ENCODE assay signal across 12 mouse cellular contexts in genomic region chr15:85792819-85793218, GRCm38 (mm10). TPM values are rescaled to one million over a fixed set of nuclear protein-coding genes. Genes with fewer than 3 reads are reported as not detected.
DNase-seq lines count a peak whose midpoint lies in the region; ATAC-seq lines count a peak whose summit lies in the region.
"Had no signal": no experiment of that assay in that cellular context is flagged by ENCODE, and none has a peak within 500 bp of the region (broad histone marks: within the 10 kb centered on the region; RNA-seq: fewer than 3 reads in every experiment).

No protein-coding gene starts in this region.

- no peak overlapping the region for H3K4me2 ChIP-seq in hindbrain, embryonic 14.5 days (replicated peaks)
- no peak overlapping the region for H3K4me2 ChIP-seq in hindbrain, embryonic 11.5 days (replicated peaks; ENCODE audit: low read depth, low read length)
- H3K4me2 ChIP-seq: embryonic facial prominence, embryonic 13.5 days; neural tube, embryonic 12.5 days had no signal

- no peaks in the 10 kb centered on the region for H3K27me3 ChIP-seq in hindbrain, embryonic 14.5 days (ENCODE audit: control insufficient read depth, insufficient read depth, low read length)
- no peaks in the 10 kb centered on the region for H3K27me3 ChIP-seq in hindbrain, embryonic 11.5 days (ENCODE audit: control insufficient read depth, insufficient read depth, low read length)
- H3K27me3 ChIP-seq: embryonic facial prominence, embryonic 13.5 days; neural tube, embryonic 12.5 days had no signal

- peak; percentile 67 for DNase-seq in adrenal gland, postnatal 14 days
- no peak for DNase-seq in adrenal gland, adult 18-20 months (ENCODE audit: low spot score in 2 of 2)
- peak; percentile 24 for DNase-seq in hindbrain, embryonic 14.5 days (ENCODE audit: low spot score)
- no peak for DNase-seq in hindbrain, embryonic 11.5 days (ENCODE audit: low spot score)
- peak; percentile 34 for DNase-seq in 3T3-L1 (ENCODE audit: low read depth, low spot score)
- no peak for DNase-seq in embryo, embryonic 11 days
- no peak for DNase-seq in thymus, postnatal 36 days
- DNase-seq: B cell, adult 2 months had no signal

- no peaks in the 10 kb centered on the region for H3K36me3 ChIP-seq in hindbrain, embryonic 14.5 days (replicated peaks; ENCODE audit: control insufficient read depth, insufficient read depth)
- H3K36me3 ChIP-seq in hindbrain, embryonic 11.5 days (ENCODE audit: control insufficient read depth, insufficient read depth, low read length): no peaks in the 10 kb centered on the region
- H3K36me3 ChIP-seq: embryonic facial prominence, embryonic 13.5 days; hindbrain, embryonic 10.5 days; neural tube, embryonic 12.5 days had no signal

- ATAC-seq in hindbrain, embryonic 14.5 days (ENCODE audit: low FRiP score): no peak
- no peak for ATAC-seq in hindbrain, embryonic 11.5 days (ENCODE audit: low FRiP score)
- peak; percentile 30; the same call in 1 of the 2 replicates for ATAC-seq in granulocyte monocyte progenitor cell, adult 5-6 weeks (replicated peaks; ENCODE audit: poor library complexity, severe bottlenecking)

- 68% methylated on average over 1 of the region's 1 CpGs for WGBS in hindbrain, embryonic 14.5 days
- WGBS in hindbrain, embryonic 11.5 days: 89% methylated on average over 1 of the region's 1 CpGs

- no peak overlapping the region for H3K9ac ChIP-seq in hindbrain, embryonic 14.5 days
- H3K9ac ChIP-seq in hindbrain, embryonic 11.5 days (ENCODE audit: low read depth, low read length): no peak overlapping the region
- H3K9ac ChIP-seq: embryonic facial prominence, embryonic 13.5 days; neural tube, embryonic 12.5 days had no signal

- H3K9me3 ChIP-seq in hindbrain, embryonic 14.5 days (ENCODE audit: control insufficient read depth, low read length): no peaks in the 10 kb centered on the region
- no peaks in the 10 kb centered on the region for H3K9me3 ChIP-seq in hindbrain, embryonic 11.5 days (ENCODE audit: control insufficient read depth, low read length)
- H3K9me3 ChIP-seq: embryonic facial prominence, embryonic 13.5 days; hindbrain, embryonic 10.5 days; neural tube, embryonic 12.5 days had no signal

- H3K4me1 ChIP-seq in hindbrain, embryonic 14.5 days (replicated peaks; ENCODE audit: control insufficient read depth, insufficient read depth, low read length): no peaks in the 10 kb centered on the region
- H3K4me1 ChIP-seq in hindbrain, embryonic 11.5 days (replicated peaks; ENCODE audit: control insufficient read depth, insufficient read depth, low read length): no peaks in the 10 kb centered on the region
- H3K4me1 ChIP-seq: embryonic facial prominence, embryonic 13.5 days; hindbrain, embryonic 10.5 days; neural tube, embryonic 12.5 days had no signal

- no peak overlapping the region for H3K27ac ChIP-seq in hindbrain, embryonic 14.5 days
- no peak overlapping the region for H3K27ac ChIP-seq in hindbrain, embryonic 11.5 days (ENCODE audit: low read depth, low read length)
- H3K27ac ChIP-seq: embryonic facial prominence, embryonic 13.5 days; hindbrain, embryonic 10.5 days; neural tube, embryonic 12.5 days had no signal

- H3K4me3 ChIP-seq in hindbrain, embryonic 14.5 days (replicated peaks; ENCODE audit: low read length): no peak overlapping the region
- H3K4me3 ChIP-seq in hindbrain, embryonic 11.5 days (ENCODE audit: low read depth, low read length): no peak overlapping the region
- H3K4me3 ChIP-seq: embryonic facial prominence, embryonic 13.5 days; hindbrain, embryonic 10.5 days; neural tube, embryonic 12.5 days had no signal

RNA-seq across cellular contexts. Expression of gene Cdpf1, which starts 18.7 kb away (rescaled TPM):
- total RNA-seq in adrenal gland, postnatal 14 days (2021): 17.9 and 20.2 TPM in 2 replicates
- 10 to 100 TPM; 18.8 to 26.6 TPM for total RNA-seq in adrenal gland, adult 18-20 months (2021)
- 16.5 and 21.0 TPM in 2 replicates for polyA plus RNA-seq in hindbrain, embryonic 14.5 days (2014; fragmentation: Nextera tagmentation; extraction: Ambion mirVana)
- 20.2 and 22.0 TPM in 2 replicates for polyA plus RNA-seq in hindbrain, embryonic 11.5 days (2014; fragmentation: Nextera tagmentation; extraction: Ambion mirVana)
- 13.5 and 17.1 TPM in 2 replicates for total RNA-seq in granulocyte monocyte progenitor cell, adult 5-6 weeks (2014; fragmentation: Nextera tagmentation)
- total RNA-seq in granulocyte monocyte progenitor cell, adult 5-6 weeks (2017): 10.8 and 11.1 TPM in 2 replicates

RNA-seq across cellular contexts. Expression of gene Pkdrej, which starts 28.7 kb away (rescaled TPM):
- total RNA-seq in adrenal gland, postnatal 14 days (2021): 0.15 and 0.34 TPM in 2 replicates
- under 1 TPM; 0.16 to 0.23 TPM for total RNA-seq in adrenal gland, adult 18-20 months (2021)
- polyA plus RNA-seq in hindbrain, embryonic 14.5 days (2014; fragmentation: Nextera tagmentation; extraction: Ambion mirVana): 0.10 and 0.11 TPM in 2 replicates
- 0.02 and 0.10 TPM in 2 replicates for polyA plus RNA-seq in hindbrain, embryonic 11.5 days (2014; fragmentation: Nextera tagmentation; extraction: Ambion mirVana)
- not detected in 2 replicates for total RNA-seq in granulocyte monocyte progenitor cell, adult 5-6 weeks (2014; fragmentation: Nextera tagmentation)
- total RNA-seq in granulocyte monocyte progenitor cell, adult 5-6 weeks (2017): not detected in 2 replicates
- polyA plus RNA-seq: hindbrain, embryonic 10.5 days had no signal

RNA-seq across cellular contexts. Expression of gene Ttc38, which starts 39.3 kb away (rescaled TPM):
- total RNA-seq in adrenal gland, postnatal 14 days (2021): 21.0 and 28.2 TPM in 2 replicates
- 10 to 100 TPM; 16.2 to 18.7 TPM for total RNA-seq in adrenal gland, adult 18-20 months (2021)
- 2.7 and 3.1 TPM in 2 replicates for polyA plus RNA-seq in hindbrain, embryonic 14.5 days (2014; fragmentation: Nextera tagmentation; extraction: Ambion mirVana)
- 2.8 and 2.9 TPM in 2 replicates for polyA plus RNA-seq in hindbrain, embryonic 11.5 days (2014; fragmentation: Nextera tagmentation; extraction: Ambion mirVana)
- total RNA-seq in granulocyte monocyte progenitor cell, adult 5-6 weeks (2014; fragmentation: Nextera tagmentation): 2.9 and 9.4 TPM in 2 replicates
- 3.1 and 5.0 TPM in 2 replicates for total RNA-seq in granulocyte monocyte progenitor cell, adult 5-6 weeks (2017)

RNA-seq across cellular contexts. Expression of gene Ppara, which starts 58.0 kb away (rescaled TPM):
- total RNA-seq in adrenal gland, postnatal 14 days (2021): 63.3 and 84.9 TPM in 2 replicates
- total RNA-seq in adrenal gland, adult 18-20 months (2021): 100 to 1,000 TPM in 1 of 2 experiments, 10 to 100 TPM in 1; 30.9 to 107 TPM
- 1.2 and 1.6 TPM in 2 replicates for polyA plus RNA-seq in hindbrain, embryonic 14.5 days (2014; fragmentation: Nextera tagmentation; extraction: Ambion mirVana)
- 0.49 and 1.5 TPM in 2 replicates for polyA plus RNA-seq in hindbrain, embryonic 11.5 days (2014; fragmentation: Nextera tagmentation; extraction: Ambion mirVana)
- not detected in 2 replicates for total RNA-seq in granulocyte monocyte progenitor cell, adult 5-6 weeks (2014; fragmentation: Nextera tagmentation)
- not detected in 2 replicates for total RNA-seq in granulocyte monocyte progenitor cell, adult 5-6 weeks (2017)

Comparison
In these comparisons a context has a peak if more than half of its experiments do, and no peak if none do; other contexts are left out.
1. DNase-seq: peak in adrenal gland, postnatal 14 days (single experiment), hindbrain, embryonic 14.5 days (single experiment) and 3T3-L1 (single experiment); none in adrenal gland, adult 18-20 months (0 of 2), hindbrain, embryonic 11.5 days (single experiment), embryo, embryonic 11 days (single experiment) and thymus, postnatal 36 days (0 of 2).